Mouse (Mus musculus) neutrophil, adult 65 days (primary cell): ENCODE results near the gene Papln. TPM values are rescaled to one million over a fixed set of nuclear protein-coding genes. Genes with fewer than 3 reads are reported as not detected.

ENCODE experiments used
- total RNA-seq: library from RNA; stranded (reverse); gene quantifications from 2 replicates; pipeline ENCODE4 v1.2.4, GENCODE M21; 2023

Gene Papln
- 0.14 TPM in 1 of 2 replicates, not detected in the other for total RNA-seq

DNA sequence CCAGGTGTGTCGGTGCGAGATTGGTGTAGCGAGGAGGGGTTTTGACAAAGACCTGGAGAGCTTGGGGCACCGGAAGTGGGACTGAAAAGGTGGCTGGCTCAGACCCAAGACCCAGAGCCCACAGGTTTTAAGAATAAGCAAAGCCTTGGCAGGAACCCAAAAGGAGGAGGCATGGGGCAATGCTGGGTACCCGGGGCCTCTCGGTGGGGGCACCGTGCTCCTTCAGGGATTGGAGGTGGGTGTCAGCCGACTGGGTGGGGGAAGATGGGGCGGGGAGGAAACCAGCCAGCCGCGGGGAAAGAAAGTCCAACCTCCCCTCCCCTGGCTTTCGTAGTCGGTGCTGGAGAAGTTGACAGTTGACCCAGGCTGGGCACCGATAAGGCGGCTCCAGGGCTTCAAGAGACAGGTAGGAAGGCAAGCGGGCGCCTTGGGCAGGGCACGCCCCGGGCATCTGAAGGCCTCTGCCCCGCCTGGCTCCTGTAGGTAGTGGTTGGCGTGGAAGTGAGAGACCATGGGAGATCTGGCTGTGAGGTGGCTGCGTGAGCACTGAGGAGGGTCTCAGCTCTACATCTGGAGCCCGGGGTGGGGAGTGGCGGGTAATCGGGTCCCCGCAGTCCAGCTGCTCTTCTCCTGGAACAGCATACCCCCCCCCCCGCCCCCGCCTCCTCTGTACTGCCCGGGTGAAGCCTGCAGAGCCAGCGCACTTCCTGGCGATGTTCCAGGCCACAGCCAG, at the start of gene Papln:
TSS of gene Papln (plus strand) at position 324 of the 733 bp plus-strand sequence.

Other genes starting within 250 kb of the Papln start
- 3.4 and 3.9 TPM in 2 replicates for gene Dcaf4, start 243.2 kb upstream of the Papln start, total RNA-seq
- gene Zfyve1, start 166.4 kb upstream of the Papln start, total RNA-seq: 22.0 and 24.5 TPM in 2 replicates
- 171 and 296 TPM in 2 replicates for gene Rbm25, start 132.4 kb upstream of the Papln start, total RNA-seq
- 143 and 178 TPM in 2 replicates for gene Psen1, start 75.5 kb upstream of the Papln start, total RNA-seq
- gene Numb, start 158.3 kb downstream of the Papln start, total RNA-seq: 128 and 146 TPM in 2 replicates
- gene Riox1, start 187.0 kb downstream of the Papln start, total RNA-seq: 38.5 and 50.5 TPM in 2 replicates
- not detected in 2 replicates for gene Heatr4, start 221.2 kb downstream of the Papln start, total RNA-seq
- 4.6 and 5.4 TPM in 2 replicates for gene Acot2, start 224.2 kb downstream of the Papln start, total RNA-seq
- gene Acot1, start 245.9 kb downstream of the Papln start, total RNA-seq: 10.6 and 15.6 TPM in 2 replicates